Mouse (Mus musculus): ENCODE data around the gene Camk2n2.

The Camk2n2 gene

DNA sequence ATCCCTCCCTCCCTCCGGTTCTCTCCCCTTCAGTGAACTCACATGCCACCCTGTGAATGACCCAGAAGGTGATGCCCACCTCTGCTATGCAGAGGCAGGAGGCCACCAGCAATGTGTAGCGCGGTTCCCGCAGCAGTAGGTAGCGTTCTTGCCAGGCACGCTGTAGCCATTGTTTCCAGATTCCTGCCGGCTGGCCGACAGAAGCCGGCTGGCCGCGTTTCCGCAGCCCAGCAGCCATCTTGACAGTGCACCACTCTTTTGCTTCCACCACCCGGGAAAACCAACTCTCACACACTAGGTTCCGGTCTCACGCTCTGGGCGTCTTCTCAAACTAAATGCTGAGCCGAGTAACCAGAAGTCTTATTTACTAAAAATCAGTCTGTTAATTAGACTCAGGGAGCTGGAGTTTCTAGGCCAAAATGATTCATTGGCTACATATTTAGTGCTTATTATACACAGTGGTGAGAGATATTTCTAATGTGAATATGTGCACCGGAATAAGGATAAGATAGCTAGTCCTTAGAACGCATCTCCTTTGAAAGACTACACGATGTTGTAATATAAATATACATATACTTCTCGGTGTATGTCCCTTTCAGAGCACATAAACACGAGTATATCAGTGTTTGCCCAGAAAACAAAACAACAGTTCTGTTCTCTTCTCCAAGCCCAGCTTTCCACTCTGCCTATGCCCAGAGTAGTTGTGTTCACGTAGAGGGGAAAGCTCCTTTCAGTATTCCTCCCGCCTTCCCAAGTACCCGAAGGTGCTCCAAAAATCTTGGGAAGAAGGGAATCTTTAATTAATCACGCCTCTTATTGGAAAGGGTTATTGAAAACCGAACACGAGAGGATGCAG lies 10.4 kb downstream of the Camk2n2 start:
- no peak for DNase-seq (ENCODE audit: low spot score)

DNA sequence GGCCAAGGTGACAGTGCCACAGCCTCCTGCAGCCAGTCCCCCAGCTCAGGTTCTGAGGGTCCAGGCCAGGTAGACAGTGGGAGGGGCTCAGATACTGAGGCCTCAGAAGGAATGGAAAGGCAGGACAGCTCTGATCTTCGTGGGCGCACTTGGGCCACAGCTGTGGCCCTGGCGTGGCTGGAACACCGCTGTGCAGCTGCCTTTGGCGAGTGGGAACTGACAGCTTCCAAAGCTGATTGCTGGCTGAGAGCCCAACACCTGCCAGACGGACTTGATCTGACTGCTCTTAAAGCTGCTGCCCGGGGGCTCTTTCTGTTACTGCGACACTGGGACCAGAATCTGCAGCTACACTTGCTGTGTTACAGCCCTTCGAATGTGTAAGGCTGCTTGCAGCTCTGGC lies 16.4 kb downstream of the Camk2n2 start:
- DNase-seq (ENCODE audit: low spot score): no peak

GRCm38 (mm10) chr16:20600511-20600910 lies 20.6 kb downstream of the Camk2n2 start:
- no peak for DNase-seq (ENCODE audit: low spot score)

DNA sequence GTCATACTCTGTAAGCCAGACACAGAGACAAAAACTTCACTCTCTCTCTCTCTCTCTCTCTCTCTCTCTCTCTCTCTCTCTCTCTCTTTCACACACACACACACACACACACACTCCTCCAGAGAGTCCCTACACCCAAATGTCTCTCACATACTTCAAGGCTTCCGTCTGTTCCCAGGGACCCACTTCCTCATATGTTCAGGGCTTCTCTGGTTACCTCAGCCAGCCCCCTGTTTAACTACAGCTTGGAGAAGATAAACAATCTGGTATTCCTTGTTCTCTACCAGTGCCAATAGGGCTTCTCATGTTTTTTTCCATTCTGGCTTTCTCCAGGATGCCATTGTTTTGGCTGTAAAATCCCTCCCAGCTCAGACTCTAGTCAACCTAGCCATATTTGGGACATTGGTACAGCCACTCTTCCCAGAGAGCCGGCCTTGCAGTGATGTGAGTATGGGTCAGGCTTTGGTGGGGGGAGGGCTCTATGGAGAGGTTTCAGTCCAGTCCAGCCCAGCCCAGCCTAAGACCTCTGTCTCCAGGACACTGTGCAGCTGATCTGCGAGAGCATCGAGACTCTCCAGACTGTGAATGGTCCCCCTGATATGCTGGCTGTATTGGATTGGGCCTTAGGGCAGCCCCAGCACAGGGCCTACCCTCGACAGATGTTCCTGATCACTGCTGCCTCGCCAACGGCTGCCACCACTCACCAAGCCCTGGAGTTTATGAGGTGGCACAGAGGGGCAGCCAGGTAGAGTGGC lies 24.2 kb downstream of the Camk2n2 start:
- DNase-seq (ENCODE audit: low spot score): no peak

- DNase-seq (ENCODE audit: low spot score): no peak
Observed at GRCm38 (mm10) chr16:20595737-20596136, 25.4 kb downstream of the Camk2n2 start.

DNA sequence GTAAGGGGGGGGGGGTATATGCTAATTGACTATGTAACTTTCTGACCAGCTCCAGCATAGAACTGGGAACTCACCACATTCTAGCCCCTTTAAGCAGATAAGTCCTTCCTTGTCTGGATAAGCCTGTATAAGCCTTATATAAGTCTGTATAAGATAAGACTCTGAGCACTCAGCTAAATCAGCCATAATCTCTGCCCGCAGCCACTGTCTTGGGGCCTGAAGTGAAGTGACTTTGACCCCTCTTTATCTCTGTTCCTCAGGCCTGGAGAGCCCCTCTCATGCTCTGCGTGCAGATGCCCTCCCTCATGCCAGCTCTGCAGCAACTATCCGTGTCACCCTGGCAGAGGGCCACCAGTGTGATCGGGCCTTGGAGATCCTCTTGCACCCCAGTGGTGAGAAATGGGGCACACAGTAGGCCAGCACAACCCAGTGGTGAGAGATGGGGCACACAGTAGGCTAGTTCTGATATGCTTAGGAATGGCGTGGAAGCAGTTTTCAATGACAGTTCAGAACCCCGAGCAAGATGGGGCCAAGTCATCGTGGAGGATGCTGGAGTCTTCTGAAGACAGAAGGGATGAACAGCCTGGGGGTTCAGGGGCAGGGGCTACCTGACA lies 25.9 kb downstream of the Camk2n2 start:
- no peak for DNase-seq (ENCODE audit: low spot score)

- DNase-seq (ENCODE audit: low spot score): no peak
Observed at GRCm38 (mm10) chr16:20591076-20591705, 29.9 kb downstream of the Camk2n2 start.

DNA sequence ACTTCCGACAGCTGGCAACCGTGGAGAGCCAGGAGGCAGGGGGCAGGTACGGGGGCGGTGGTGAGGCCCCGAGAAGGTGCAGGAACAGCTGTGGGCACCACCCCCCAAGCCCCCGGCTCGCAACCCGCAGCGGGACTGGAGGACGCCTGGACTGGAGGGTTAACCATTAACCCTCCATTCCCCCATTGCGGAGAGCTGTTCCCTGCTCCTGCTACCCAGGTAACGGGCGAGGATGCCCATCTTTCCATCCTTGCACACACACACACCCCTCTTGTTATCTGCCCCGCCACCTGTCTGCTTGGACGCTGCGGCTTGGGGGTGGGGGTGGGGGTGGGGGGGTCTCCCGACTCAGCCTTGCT lies 30.4 kb downstream of the Camk2n2 start:
- DNase-seq (ENCODE audit: low spot score): no peak

DNA sequence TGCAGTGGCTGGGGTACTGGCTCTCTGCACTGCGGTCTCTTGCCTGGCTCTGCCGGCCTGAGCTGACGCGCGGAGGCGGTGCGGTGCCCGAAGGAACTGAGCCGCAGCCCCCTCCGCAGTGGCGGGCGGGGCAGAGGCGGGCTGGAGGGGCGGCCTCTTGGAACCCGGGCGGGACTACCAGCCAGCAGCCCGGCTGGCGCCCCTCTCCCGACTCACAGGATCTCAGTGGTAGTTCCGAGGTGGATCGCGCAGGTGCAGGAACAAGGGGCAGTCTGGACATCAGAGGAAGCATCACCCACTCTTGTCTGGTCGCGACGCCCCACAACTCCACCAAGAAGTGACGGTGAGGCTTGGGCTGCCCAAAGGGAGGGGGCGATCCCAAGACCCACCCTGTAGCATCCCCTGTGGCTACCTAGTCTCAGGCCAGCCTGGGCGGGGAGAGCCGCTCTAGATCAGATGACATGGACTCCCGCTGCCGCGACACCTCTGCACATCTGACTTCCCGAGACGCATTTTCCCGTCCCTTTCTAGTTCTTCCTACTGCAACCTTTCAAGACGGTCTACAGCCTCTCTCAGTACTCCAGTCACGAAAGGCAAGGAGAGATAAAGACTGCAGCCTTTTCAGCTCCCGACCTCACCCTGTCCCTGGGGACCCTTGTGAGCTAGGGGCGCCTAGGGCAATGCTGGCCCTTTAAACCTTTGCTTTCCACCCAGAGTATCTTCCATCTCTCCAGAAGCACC lies 31.0 kb downstream of the Camk2n2 start:
- DNase-seq (ENCODE audit: low spot score): no peak

- DNase-seq (ENCODE audit: low spot score): no peak
Observed at GRCm38 (mm10) chr16:20589366-20589938, 31.6 kb downstream of the Camk2n2 start, which contains the start of gene Vwa5b2. Gene Vwa5b2, plus strand, starts transcription at chr16:20589471.
